Mouse (Mus musculus): ENCODE data around the gene Il22.
A peak's percentile ranks its signal among the peaks of the same experiment; 100 is the strongest.
"Not testable (repeated sequence)": the region's sequence is repeated elsewhere in the genome, so short reads cannot be mapped to it uniquely, and the experiment has no call there.

The Il22 gene

DNA sequence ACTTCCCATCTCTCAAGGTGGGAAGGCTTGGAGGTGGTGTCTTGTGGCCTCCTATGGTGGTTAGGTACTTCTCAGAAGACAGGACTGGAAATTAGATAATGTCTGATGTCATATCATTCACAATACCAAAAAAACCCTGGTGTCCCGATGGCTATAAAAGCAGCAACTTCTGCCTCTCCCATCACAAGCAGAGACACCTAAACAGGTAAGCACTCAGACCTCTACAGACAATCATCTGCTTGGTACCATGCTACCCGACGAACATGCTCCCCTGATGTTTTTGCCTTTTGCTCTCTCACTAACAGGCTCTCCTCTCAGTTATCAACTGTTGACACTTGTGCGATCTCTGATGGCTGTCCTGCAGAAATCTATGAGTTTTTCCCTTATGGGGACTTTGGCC lies at the start of gene Il22:
Gene Il22, plus strand, starts transcription at position 301 of the 400 bp plus-strand sequence.
- DNase-seq: no peak

DNA sequence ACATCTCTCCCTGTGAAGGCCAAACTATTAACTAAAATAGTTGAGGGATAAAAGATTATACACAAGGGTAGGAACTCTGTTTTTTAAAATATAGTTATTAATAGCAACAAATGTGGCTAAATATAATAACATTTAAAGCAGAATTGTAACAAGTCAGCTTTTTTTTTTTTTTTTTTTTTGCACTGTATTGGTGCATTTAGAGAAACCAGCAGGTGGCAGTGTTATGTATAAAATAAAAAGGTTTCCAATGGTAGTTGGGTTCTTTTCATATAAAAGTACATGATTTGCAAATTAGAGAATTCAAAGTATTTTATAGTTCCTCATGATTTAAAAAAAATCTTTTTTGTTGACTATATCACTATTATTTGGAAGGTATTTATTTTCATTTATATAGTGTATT lies 48.8 kb upstream of the Il22 start:
- peak in 1 of 2 experiments; percentile 31 for DNase-seq

DNA sequence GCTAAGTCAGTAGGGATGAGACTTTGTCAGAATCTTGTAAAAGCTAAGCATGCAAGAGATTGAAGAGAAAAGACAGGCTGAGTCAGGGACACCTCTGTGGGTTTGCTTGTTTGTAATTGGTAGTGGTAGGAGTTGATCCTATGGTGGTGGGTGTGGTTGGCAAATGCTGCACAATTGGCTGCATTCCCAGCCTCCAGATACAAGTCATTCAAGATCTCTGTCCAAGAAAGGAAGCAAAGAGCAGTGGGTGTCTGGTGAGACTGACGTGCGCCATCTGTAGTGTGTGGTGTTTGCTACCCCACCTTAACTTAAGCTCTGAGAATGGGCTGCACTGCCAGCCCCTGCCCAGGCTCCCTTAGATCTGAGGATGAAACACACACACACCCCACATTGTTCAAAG lies 43.6 kb upstream of the Il22 start:
- no peak for DNase-seq

DNA sequence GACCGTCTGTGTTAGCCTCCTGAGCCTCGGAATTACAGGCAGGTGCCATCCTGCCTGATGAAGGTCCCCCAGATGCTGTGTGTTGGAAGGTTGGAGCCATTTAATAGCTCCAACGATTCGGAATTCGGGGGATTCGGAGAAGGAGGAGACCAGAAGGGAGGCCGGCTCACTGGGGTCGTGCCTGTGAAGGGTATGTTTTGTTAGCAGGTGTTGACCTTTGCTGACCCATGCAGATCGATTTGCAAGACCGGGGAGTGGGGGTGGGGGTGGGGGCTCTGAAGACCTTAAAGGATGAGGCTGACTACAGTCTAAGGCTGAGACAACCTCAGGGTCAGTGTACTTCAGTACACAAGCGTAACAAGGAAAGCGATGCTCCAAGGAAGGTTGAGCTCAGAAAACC lies 35.5 kb upstream of the Il22 start:
- no peak for DNase-seq

DNA sequence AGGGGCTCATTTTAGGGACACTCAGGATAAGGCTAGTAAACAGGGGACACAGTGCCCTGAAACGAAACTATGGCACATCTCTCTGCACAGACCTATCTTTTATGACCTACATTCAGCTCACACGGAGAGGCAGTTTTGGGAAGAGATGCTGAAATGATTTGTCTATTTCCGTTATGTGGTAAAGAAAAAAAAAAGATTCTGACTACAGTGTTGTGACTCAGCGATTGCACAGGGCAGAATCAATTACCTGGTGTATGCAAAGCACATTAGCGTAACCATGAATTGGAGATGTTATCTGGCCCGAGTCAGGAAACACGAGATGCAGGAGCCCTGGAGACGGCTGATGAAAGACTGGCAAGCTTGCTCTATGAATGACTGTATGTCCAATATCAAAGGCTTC lies 32.3 kb upstream of the Il22 start:
- DNase-seq: no peak

DNA sequence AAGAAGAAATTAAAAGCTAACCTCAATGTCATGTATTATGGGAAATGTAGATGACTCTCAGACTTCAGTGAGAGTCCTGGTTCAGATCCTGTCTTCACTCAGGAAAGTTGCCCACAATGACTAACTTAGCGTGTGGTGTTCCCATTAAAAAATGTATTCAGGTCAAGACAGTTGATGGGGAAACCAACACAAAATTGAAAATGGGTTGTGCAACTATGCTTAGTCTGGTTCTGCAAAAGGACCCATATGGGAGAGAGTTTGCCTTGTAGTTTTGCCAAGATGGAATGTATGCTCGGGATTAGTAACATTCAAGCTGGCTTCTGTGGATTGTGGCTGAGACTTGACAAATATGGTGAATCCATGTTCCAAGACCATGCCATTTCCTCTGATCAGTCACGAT lies 31.9 kb upstream of the Il22 start:
- no peak for DNase-seq

DNA sequence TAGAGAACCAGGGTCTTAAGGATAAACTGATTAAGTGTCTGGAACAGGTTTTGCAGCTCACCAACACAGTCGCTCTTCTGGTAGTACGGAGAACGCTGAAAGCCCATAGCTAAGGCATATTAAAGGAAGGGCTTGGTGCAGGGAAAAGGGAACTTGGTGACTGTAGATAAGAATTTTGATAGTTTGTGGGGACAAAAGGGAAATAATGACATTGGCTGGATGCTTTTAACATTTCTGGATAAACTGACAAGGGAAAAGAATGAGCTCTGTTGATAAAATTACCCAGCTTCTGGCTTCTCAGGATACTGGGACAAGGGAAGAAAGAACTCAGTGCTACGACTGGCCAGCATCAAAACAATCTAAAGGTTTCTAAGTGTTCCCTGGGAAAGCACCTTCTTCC lies 29.2 kb upstream of the Il22 start:
- DNase-seq: not testable (repeated sequence)

DNA sequence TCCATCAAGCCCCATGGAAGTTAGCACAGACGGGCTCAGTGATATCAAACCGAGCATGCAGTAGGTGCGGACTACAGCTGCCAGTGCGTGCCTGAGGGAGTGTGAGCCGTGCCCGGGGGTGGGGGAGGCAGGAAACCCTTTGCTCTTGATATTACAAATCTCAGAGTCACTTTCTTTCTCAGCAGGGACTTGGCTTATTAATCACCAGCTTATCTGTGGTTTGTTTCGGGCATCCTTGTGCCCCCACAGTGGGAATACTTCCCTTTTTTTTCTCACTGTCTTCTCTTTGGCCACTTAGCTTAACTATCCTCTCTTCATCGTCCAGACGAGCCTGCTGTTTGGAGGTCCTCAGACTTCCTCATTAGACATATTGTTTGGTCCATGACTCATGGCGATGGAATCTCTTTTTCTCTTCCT lies 26.0 kb upstream of the Il22 start:
- no peak for DNase-seq

DNA sequence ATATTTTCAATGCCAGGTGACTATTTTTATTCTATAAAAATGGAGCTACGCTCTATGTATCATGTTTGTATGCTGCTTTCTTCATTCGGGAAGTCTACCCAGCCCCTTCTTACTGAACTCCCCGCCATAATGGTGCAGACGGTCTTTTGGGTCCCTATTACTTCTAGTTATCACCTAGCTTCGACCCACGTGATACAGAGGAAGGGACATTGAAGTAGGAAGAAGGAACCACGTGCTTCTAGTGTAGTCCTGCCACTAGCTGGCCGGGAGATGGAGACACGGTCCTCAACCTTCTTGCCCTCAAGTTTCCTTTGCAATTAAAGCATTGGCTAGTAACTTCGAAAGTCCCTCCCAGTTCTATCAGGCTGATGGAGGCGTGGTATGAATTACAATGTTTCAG lies 25.5 kb upstream of the Il22 start:
- no peak for DNase-seq

DNA sequence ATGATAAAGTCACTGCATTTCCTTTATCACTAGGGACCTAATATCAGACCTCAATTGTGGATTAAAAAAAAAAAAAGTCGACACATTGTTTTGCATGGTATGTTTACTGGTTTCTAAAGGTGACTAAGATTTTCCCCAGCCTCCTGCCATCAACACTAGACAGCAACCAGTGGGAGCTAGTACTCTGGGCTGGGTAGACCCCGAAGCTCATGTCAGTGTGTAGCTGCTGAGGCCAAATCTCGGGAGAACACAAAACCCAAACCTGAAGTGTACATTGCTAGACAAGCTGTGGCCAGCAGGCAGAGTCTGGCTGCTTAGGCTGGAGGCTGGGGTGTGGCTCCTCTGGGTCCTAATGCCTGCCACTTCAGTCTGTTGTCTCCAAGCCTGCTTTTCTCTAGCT lies 9.6 kb upstream of the Il22 start:
- not testable (repeated sequence) for DNase-seq

DNA sequence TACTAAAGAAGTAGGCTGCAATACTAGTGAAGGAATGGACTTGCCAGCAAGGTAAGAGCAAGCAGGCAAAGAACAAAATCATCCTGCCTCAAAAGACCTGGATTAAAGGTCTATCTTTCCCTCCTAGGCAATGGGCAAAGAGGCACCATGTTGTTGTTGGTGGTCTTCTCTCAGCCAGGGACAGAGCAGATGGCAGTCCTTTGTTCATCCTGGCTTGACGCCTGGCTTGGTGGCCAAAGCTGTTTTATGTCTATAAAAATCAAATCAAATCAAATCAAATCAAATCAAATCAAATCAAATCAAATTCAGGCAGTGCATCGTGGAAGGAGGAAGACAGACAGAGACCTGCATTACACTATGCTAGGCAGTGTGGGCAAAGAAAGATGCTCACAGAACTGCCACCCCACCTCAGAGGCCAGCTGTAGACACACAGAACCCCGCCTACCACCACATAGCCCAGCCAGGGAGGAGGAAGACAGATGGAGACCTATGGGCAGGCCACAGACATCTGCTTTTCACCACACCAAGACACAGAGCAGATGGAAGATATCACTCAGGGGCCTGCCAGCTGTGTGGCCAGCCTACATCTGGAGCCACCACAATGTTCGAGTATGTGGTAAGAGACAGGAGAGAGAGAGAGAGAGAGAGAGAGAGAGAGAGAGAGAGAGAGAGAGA lies 11.1 kb downstream of the Il22 start:
- not testable (repeated sequence) for DNase-seq

DNA sequence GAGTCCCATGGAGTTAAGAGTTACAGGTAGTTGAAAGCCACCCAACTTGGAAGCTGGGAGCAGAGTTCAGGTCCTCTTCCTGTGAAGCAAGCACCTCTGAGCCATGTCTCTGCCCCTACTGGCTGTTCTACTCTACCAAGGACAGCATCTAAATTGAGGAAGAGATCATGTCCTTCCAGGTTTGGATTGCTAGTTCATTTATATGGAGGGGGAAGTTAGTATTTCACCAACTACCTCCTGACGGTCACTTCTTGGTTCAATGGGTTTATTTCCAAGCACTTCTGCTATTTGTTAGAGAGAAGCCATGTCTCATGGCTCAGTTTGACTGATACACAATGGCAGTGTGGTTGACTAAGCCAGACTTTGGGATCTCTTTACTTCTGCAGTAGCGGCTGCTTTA lies 22.9 kb downstream of the Il22 start:
- DNase-seq: not testable (repeated sequence)

DNA sequence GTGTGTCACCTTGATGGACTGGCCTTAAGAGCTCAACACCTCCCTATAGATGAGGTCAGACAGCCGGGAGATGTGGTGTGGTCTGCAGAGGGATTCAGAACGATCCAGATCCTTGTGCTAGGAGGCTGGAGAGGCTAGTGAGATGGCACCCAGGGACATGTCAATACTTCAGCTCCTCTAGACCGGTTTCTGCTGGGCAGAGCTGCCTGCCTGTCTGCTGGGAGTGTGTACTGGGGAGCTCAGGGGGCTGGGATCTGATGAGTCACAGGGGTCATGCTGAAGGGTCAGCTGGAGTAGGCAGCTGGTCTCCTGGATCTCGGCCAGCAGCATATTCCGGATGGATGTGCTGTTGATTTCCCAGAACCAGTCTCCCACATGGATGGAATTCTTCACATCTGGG lies 27.9 kb downstream of the Il22 start:
- not testable (repeated sequence) for DNase-seq

DNA sequence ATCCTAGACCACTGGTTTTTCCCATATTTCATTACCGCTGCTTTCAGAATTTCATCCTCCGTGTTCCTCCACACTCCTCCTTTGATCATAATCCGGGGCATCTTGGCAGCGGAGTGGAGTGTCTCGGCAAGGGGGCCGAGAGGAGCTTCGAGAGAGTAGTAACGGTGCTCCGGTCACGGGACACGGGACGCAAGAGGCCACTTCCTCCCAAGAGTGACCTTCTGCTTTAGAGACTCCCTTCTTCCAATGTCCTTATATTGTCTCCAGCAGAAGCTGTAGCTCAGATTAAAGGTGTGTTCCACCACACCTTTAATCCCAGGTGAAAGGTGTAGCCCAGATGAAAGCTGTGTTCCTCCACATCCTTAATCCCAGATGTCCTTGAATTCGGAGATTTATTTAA lies 35.9 kb downstream of the Il22 start, which contains the start of gene Gm32717:
Gene Gm32717, minus strand, starts transcription at position 101 of the 400 bp plus-strand sequence.
- not testable (repeated sequence) for DNase-seq

DNA sequence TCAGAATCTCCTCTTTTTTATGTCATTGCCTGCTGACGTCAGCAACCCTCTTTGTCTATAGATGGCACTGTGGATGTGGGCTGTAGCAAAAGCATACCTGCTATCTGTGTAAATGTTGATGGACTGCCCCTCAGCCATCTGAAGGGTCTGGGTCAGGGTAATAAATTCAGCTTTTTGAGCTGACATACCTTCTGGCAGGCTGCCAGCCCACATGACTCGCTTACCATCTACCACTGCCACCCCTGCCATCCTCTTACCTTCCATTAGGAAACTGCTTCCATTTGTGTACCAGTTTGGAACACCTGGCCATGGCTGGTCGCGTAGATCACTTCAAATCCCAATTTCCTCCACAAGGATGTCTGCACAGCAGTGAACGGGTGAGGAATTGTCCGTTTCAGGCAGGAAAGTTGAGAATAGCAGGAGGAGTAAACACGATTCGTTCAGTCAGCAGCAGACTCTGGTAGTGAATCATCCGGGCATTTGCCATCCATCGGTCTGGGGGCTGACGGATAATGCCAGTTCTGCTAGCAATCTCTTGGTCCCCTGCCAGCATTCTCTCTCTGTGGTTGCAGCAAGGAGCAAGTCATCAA lies 44.4 kb downstream of the Il22 start:
- not testable (repeated sequence) for DNase-seq

DNA sequence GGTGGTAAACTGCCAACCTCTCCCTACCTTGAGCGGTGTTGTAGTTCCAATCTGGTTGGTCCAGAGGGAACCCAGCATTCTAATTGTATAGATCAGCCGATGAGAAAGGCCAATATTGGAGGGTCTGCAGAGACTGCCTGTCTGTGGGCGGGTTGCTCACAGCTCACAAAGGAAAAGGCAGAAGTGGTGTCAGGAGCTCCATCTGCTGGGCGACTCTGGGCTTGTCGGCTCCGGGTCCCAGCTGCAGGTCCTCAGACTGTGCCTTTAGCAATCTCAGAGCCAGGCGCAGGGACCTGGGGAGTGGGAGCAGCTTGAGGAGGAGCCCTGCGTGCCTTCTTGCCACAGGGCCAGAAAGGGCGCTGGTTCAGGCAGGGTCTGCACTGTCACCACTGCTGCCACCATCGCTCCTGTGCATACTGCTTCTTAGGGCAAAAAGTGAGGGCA lies 46.1 kb downstream of the Il22 start:
- peak; percentile 11 to 13 for DNase-seq

DNA sequence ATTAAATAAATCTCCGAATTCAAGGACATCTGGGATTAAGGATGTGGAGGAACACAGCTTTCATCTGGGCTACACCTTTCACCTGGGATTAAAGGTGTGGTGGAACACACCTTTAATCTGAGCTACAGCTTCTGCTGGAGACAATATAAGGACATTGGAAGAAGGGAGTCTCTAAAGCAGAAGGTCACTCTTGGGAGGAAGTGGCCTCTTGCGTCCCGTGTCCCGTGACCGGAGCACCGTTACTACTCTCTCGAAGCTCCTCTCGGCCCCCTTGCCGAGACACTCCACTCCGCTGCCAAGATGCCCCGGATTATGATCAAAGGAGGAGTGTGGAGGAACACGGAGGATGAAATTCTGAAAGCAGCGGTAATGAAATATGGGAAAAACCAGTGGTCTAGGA lies 53.6 kb downstream of the Il22 start, which contains the start of gene Gm32802:
Gene Gm32802, plus strand, starts transcription at position 301 of the 400 bp plus-strand sequence.
- not testable (repeated sequence) for DNase-seq
